Mouse (Mus musculus) urinary bladder, postnatal 14 days (tissue): ENCODE measurements around the gene Olfr247.
"Not testable (repeated sequence)": the region's sequence is repeated elsewhere in the genome, so short reads cannot be mapped to it uniquely, and the experiment has no call there.

Experiments used
- DNase-seq: peaks from one replicate; pipeline ENCODE4 v3.0.0; 2021; ENCODE audit warnings: low spot score

Olfr247 gene

GRCm38 (mm10) chr10:129976040-129976439 is at the start of gene Olfr247:
Gene Olfr247 (minus strand): TSS chr10:129976140.
- not testable (repeated sequence) for DNase-seq

- no peak for DNase-seq
Measured at GRCm38 (mm10) chr10:130012321-130012720, 36.4 kb upstream of the Olfr247 start, which contains the start of gene Olfr820. Gene Olfr820 (plus strand): TSS chr10:130012621.

GRCm38 (mm10) chr10:130005366-130005765 is 29.4 kb upstream of the Olfr247 start:
- not testable (repeated sequence) for DNase-seq

GRCm38 (mm10) chr10:130004104-130004503 is 28.2 kb upstream of the Olfr247 start:
- not testable (repeated sequence) for DNase-seq

- not testable (repeated sequence) for DNase-seq
Measured at GRCm38 (mm10) chr10:129984962-129985361, 9.0 kb upstream of the Olfr247 start, which contains the start of gene Gm10310. Gene Gm10310 (minus strand): TSS chr10:129985062.

GRCm38 (mm10) chr10:129981867-129982266 is 5.9 kb upstream of the Olfr247 start:
- DNase-seq: not testable (repeated sequence)

- not testable (repeated sequence) for DNase-seq
Measured at GRCm38 (mm10) chr10:129972994-129973393, 2.9 kb downstream of the Olfr247 start.

- DNase-seq: not testable (repeated sequence)
Measured at GRCm38 (mm10) chr10:129967166-129967565, 8.8 kb downstream of the Olfr247 start, which contains the start of gene Olfr819. Gene Olfr819 (minus strand): TSS chr10:129967266.

- DNase-seq: not testable (repeated sequence)
Measured at GRCm38 (mm10) chr10:129966232-129966631, 9.7 kb downstream of the Olfr247 start.

GRCm38 (mm10) chr10:129949000-129949399 is 26.9 kb downstream of the Olfr247 start, which contains the start of gene Olfr818:
Gene Olfr818 (minus strand): TSS chr10:129949100.
- no peak for DNase-seq
